Mouse (Mus musculus) midbrain, embryonic 11.5 days (tissue): ENCODE data around the gene Disc1. TPM values are rescaled to one million over a fixed set of nuclear protein-coding genes. Genes with fewer than 3 reads are reported as not detected.

Experiments used
- ATAC-seq: fragments of 200-750 bp; cut with Nextera tagmentation; 2 replicates; pipeline ENCODE4 v1.8.0; 2017; ENCODE audit warnings: moderate TSS enrichment, moderate library complexity; ENCODE audit not compliant: low FRiP score
- DNase-seq: peaks from one replicate; pipeline ENCODE4 v3.0.0; 2015; ENCODE audit warnings: low spot score; ENCODE audit errors: missing footprints
- H3K27ac ChIP-seq: fragments of 300-500 bp; sonication (generic); 2 replicates; pipeline ENCODE4 v1.5.1; 2014; ENCODE audit warnings: low read depth, low read length
- H3K27me3 ChIP-seq: fragments of 300-500 bp; sonication (generic); 2 replicates; pipeline ENCODE4 v1.6.1; 2014; ENCODE audit warnings: mild to moderate bottlenecking, low read length, moderate library complexity, mixed read lengths; ENCODE audit not compliant: control insufficient read depth, insufficient read depth
- H3K36me3 ChIP-seq: fragments of 300-500 bp; sonication (generic); 2 replicates; pipeline ENCODE4 v1.6.1; 2014; ENCODE audit warnings: mild to moderate bottlenecking, low read length, moderate library complexity, mixed read lengths; ENCODE audit not compliant: control insufficient read depth, insufficient read depth
- H3K4me1 ChIP-seq: fragments of 300-500 bp; sonication (generic); 2 replicates; pipeline ENCODE4 v1.6.1; 2014; ENCODE audit warnings: low read length; ENCODE audit not compliant: control insufficient read depth, insufficient read depth
- H3K4me2 ChIP-seq: fragments of 300-500 bp; sonication (generic); 2 replicates; pipeline ENCODE4 v1.6.1; 2014; ENCODE audit warnings: mild to moderate bottlenecking, moderate library complexity
- H3K4me3 ChIP-seq: fragments of 300-500 bp; sonication (generic); 2 replicates; pipeline ENCODE4 v1.5.1; 2014; ENCODE audit warnings: low read depth, low read length
- H3K9ac ChIP-seq: fragments of 300-500 bp; sonication (generic); 2 replicates; pipeline ENCODE4 v1.6.1; 2014; ENCODE audit warnings: low read length
- H3K9me3 ChIP-seq: fragments of 300-500 bp; sonication (generic); 2 replicates; pipeline ENCODE4 v1.6.1; 2016; ENCODE audit warnings: low read length; ENCODE audit not compliant: control insufficient read depth
- WGBS: fragments of 180-500 bp; shearing (Covaris S2); extraction: QIAGEN DNeasy Blood & Tissue Kit; methylation state at CpG from one replicate; pipeline ENCODE4 v1.1.7; 2014; 5-methylcytosine and 5-hydroxymethylcytosine counted together
- polyA plus RNA-seq: library from polyadenylated mRNA; unstranded; fragments of >200 nt; fragmentation: Nextera tagmentation; extraction: Ambion mirVana; gene quantifications from 2 replicates; pipeline ENCODE4 v1.2.1, GENCODE M21; 2014

The Disc1 gene
- 0.82 and 0.87 TPM in 2 replicates for polyA plus RNA-seq

- peak; percentile 91 for DNase-seq
- Histone ChIP-seq H3K36me3 (no peaks in the 10 kb centered on the region), H3K4me2 (peak within 1 kb of the TSS; percentile 79), H3K4me3 (peak within 1 kb of the TSS; percentile 49), H3K9me3 (peaks cover 3% of the 10 kb centered on the region; the same call in 1 of the 2 replicates), H3K27ac (no peak within 1 kb of the TSS; the same call in 1 of the 2 replicates), H3K4me1 (peaks cover 5% of the 10 kb centered on the region), H3K27me3 (peaks cover 33% of the 10 kb centered on the region), H3K9ac (peak within 1 kb of the TSS; percentile 51)
- 2% methylated on average over 65 of the region's 65 CpGs for WGBS
- 0 out of 2 replicates have a peak, but pooled peaks have one; percentile 33 for ATAC-seq
Measured at GRCm38 (mm10) chr8:125053505-125054435, at the start of gene Disc1. Gene Disc1 (plus strand): TSS chr8:125054195.

DNA sequence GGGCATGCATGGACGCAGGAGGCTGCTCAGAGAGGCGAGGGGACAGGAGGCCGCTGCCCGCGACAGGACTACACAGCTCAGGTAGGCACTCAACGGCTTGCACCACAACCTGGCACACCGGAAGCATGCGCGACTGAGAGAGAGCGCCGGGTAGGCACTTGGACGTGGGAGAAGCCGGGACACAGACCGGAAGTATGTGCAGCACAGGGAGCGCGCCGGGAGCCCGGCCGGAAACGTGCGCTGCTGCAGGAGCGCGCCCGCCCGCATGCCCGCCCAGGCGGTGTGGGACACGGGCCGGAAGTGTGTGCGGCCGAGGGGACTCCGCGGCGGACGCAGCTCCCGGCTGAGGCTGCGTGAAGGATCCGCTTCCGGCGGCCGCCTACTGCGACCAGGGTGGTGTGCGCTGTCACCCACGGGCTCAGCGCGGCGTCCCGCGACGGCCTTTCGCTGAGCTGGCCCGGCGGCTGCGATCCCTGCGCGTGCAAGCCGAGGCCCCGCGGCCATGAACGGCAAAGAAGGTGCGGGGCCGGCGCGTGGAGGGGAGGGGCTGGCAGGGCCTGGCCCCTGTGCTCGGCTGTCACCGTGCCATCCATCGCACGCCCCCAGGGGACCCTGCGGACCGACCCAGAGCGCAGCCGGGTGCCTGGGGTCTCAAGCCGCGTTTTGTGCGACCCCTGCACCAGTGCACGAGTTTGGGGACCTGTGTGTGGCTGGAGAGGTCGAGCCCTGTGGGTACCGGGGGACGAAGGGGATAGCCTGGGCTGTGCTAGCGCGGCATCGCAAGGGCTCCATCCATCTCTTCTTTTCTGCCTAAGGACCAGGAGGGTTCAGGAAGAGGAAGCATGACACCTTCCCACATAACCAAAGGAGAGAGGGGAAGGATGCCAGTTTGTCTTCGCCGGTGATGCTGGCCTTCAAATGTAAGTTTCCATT is 41.0 kb upstream of the Disc1 start, which contains the start of gene Tsnax:
Tsnax (plus strand) TSS at position 303 of the 933 bp plus-strand sequence.
- Histone ChIP-seq H3K4me2 (peak within 1 kb of the TSS; percentile 79), H3K27ac (peak within 1 kb of the TSS; percentile 38), H3K9me3 (no peaks in the 10 kb centered on the region), H3K4me1 (peaks cover 5% of the 10 kb centered on the region), H3K9ac (peak within 1 kb of the TSS; percentile 86), H3K4me3 (peak within 1 kb of the TSS; percentile 93), H3K36me3 (peaks cover 6% of the 10 kb centered on the region; the same call in 1 of the 2 replicates), H3K27me3 (no peaks in the 10 kb centered on the region)
- 3% methylated on average over 84 of the region's 84 CpGs for WGBS
- ATAC-seq (peak; percentile 98), DNase-seq (peak; percentile 98)

DNA sequence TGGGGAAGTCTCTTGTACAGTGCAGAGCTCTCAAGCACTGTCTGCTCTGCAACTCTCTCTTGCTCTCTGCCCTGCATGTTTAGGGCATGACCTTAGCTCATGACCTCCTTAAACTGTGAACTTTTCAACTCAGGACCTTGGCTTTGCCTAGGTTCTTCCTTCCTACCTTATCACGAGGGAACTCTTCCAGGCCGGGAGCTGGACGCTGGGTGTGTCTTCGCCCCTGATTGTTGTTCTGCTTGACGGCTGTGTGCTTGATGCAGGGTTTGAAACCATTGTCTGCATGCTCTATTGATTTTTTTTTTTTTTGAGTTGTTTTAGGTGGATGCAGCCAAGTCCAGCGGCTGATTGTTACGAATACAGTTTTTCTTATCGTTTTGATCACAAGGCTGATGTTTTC is 29.9 kb upstream of the Disc1 start:
- Histone ChIP-seq H3K9me3 (no peaks in the 10 kb centered on the region), H3K36me3 (peaks cover 22% of the 10 kb centered on the region), H3K9ac (no peak overlapping the region), H3K27ac (no peak overlapping the region), H3K4me1 (no peaks in the 10 kb centered on the region), H3K4me3 (no peak overlapping the region), H3K4me2 (no peak overlapping the region), H3K27me3 (no peaks in the 10 kb centered on the region)
- ATAC-seq (no peak), DNase-seq (no peak)
- WGBS, result 96% methylated on average over 8 of the region's 8 CpGs

GRCm38 (mm10) chr8:125027211-125027610 is 26.8 kb upstream of the Disc1 start:
- 88% methylated on average over 3 of the region's 3 CpGs for WGBS
- no peak for DNase-seq

DNA sequence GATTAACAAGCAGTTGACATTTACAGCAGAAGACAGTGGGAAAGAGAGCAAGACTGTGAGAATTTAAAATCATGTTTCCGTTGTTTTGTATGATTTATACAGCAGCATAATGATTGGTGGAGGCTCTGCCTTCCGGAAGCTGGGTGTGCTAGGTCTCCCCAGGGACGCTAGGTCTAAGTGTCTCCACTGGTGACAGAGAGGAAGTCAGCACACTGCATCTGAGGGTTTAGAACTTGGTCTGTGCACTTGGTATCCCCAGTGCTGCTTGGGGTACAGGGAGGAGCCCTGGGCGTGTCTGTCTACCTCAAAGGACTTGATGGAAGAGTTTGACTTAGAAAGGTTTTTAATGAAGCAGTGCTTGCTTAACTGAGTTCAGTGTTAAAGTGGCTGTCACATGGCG is 25.2 kb upstream of the Disc1 start:
- 90% methylated on average over 5 of the region's 5 CpGs for WGBS
- Histone ChIP-seq H3K4me3 (no peak overlapping the region), H3K9me3 (no peaks in the 10 kb centered on the region), H3K27ac (no peak overlapping the region), H3K4me1 (no peaks in the 10 kb centered on the region), H3K4me2 (no peak overlapping the region), H3K36me3 (peaks cover 25% of the 10 kb centered on the region), H3K9ac (no peak overlapping the region), H3K27me3 (no peaks in the 10 kb centered on the region)
- no peak for ATAC-seq
- DNase-seq, result no peak

More at GRCm38 (mm10) chr8:125027211-125027610, 26.8 kb upstream of the Disc1 start:
- ATAC-seq, result no peak
- no peak overlapping the region for H3K9ac ChIP-seq
- peaks cover 26% of the 10 kb centered on the region for H3K36me3 ChIP-seq
- no peaks in the 10 kb centered on the region for H3K9me3 ChIP-seq
- H3K27me3 ChIP-seq, result no peaks in the 10 kb centered on the region
- no peak overlapping the region for H3K27ac ChIP-seq
- H3K4me1 ChIP-seq, result no peaks in the 10 kb centered on the region
- H3K4me3 ChIP-seq, result no peak overlapping the region
- no peak overlapping the region for H3K4me2 ChIP-seq

DNA sequence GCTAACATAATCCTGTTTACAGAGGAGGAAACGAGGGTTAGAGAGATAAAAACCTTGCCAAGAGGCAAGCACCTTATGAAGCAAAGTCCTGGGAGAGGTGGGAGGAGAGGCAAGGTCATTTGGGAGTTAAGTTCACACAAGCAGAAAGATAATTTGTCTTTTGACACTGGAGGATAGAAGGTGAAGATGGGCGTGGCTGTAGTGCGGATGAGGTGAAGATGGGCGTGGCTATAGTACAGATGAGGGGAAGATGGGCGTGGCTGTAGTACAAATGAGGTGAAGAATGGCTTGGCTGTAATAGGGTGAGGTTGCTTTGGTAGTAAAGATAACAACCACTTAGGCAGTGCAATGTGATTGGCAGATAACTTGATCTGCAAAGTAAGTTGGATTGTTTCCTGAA is 22.7 kb upstream of the Disc1 start:
- ATAC-seq, result no peak
- peaks cover 14% of the 10 kb centered on the region for H3K36me3 ChIP-seq
- no peak overlapping the region for H3K9ac ChIP-seq
- no peak overlapping the region for H3K4me2 ChIP-seq
- no peak overlapping the region for H3K27ac ChIP-seq
- no peak overlapping the region for H3K4me3 ChIP-seq
- no peaks in the 10 kb centered on the region for H3K4me1 ChIP-seq
- H3K9me3 ChIP-seq, result no peaks in the 10 kb centered on the region
- 88% methylated on average over 5 of the region's 5 CpGs for WGBS
- no peaks in the 10 kb centered on the region for H3K27me3 ChIP-seq
- no peak for DNase-seq

DNA sequence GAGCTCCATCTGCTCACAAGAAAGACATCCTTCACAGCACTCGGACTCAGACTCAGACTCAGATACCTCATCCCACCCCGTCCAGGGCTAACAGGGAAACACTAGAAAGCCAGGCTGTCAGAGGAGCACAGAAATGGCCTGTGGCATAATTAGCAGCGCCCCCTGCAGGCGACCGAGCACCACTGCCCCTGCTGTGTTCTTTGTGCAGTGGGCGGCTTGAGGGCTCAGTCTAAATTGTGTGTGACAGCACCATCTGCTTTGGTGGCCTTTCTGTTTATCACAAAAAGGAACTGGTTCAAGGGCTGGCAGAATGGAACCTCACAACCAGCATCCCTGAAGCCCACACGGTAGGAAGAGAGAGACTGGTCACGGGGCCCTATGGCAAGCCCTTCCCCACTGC is 19.3 kb upstream of the Disc1 start:
- H3K9ac ChIP-seq, result no peak overlapping the region
- DNase-seq, result peak; percentile 93
- no peak overlapping the region for H3K4me3 ChIP-seq
- H3K36me3 ChIP-seq, result peaks cover 11% of the 10 kb centered on the region; the same call in 1 of the 2 replicates
- 31% methylated on average over 8 of the region's 8 CpGs for WGBS
- H3K27me3 ChIP-seq, result no peaks in the 10 kb centered on the region
- H3K9me3 ChIP-seq, result no peaks in the 10 kb centered on the region
- no peaks in the 10 kb centered on the region for H3K4me1 ChIP-seq
- no peak overlapping the region for H3K4me2 ChIP-seq
- peak; percentile 69 for ATAC-seq
- no peak overlapping the region for H3K27ac ChIP-seq

- Histone ChIP-seq H3K4me3 (no peak overlapping the region), H3K36me3 (peaks cover 3% of the 10 kb centered on the region; the same call in 1 of the 2 replicates), H3K27ac (no peak overlapping the region), H3K9ac (no peak overlapping the region), H3K4me1 (no peaks in the 10 kb centered on the region), H3K4me2 (no peak overlapping the region), H3K27me3 (no peaks in the 10 kb centered on the region), H3K9me3 (no peaks in the 10 kb centered on the region)
- WGBS, result 94% methylated on average over 7 of the region's 7 CpGs
- ATAC-seq (no peak), DNase-seq (no peak)
Measured at GRCm38 (mm10) chr8:125037081-125037480, 16.9 kb upstream of the Disc1 start.
